ENCODE assay signal across 9 mouse cellular contexts in genomic region chr5:146691745-146692144, GRCm38 (mm10).
A peak's percentile ranks its signal among the peaks of the same experiment; 100 is the strongest.
DNase-seq lines count a peak whose midpoint lies in the region; ATAC-seq and TF ChIP-seq lines count a peak whose summit lies in the region.
"Had no signal": no experiment of that assay in that cellular context is flagged by ENCODE, and none has a peak within 500 bp of the region (broad histone marks: within the 10 kb centered on the region; RNA-seq: fewer than 3 reads in every experiment).

No protein-coding gene starts in this region.

- 0 out of 2 replicates have a peak, but pooled peaks have one; percentile 5 for ATAC-seq in kidney, embryonic 15.5 days (replicated peaks; ENCODE audit: low FRiP score)
- ATAC-seq in erythroblast, adult 5-6 weeks (replicated peaks; ENCODE audit: low FRiP score, poor library complexity, severe bottlenecking) = peak; percentile 59
- ATAC-seq in liver, postnatal 0 days = peak; percentile 5; the same call in 1 of the 2 replicates

- peak overlapping the region; percentile 85 for H3K27ac ChIP-seq in kidney, embryonic 15.5 days
- no peak overlapping the region for H3K27ac ChIP-seq in ES-E14 (ENCODE audit: insufficient read depth, low read depth, low read length, poor library complexity, severe bottlenecking)
- peak overlapping the region; percentile 81 for H3K27ac ChIP-seq in liver, postnatal 0 days (ENCODE audit: low read depth)
- H3K27ac ChIP-seq: hindbrain, embryonic 12.5 days; limb, embryonic 13.5 days had no signal

- H3K4me3 ChIP-seq in kidney, embryonic 15.5 days (replicated peaks) = no peak overlapping the region
- no peak overlapping the region for H3K4me3 ChIP-seq in ES-E14 (ENCODE audit: insufficient read depth in 1 of 2, low read depth in 1 of 2, low read length in 2 of 2, poor library complexity in 1 of 2, severe bottlenecking in 1 of 2)
- H3K4me3 ChIP-seq in liver, postnatal 0 days (ENCODE audit: low read depth, low read length) = no peak overlapping the region
- H3K4me3 ChIP-seq: hindbrain, embryonic 12.5 days; limb, embryonic 13.5 days had no signal

- H3K9ac ChIP-seq in kidney, embryonic 15.5 days = no peak overlapping the region
- no peak overlapping the region for H3K9ac ChIP-seq in ES-E14 (ENCODE audit: insufficient read depth, low read depth, low read length, poor library complexity, severe bottlenecking)
- peak overlapping the region; percentile 37; the same call in 1 of the 2 replicates for H3K9ac ChIP-seq in liver, postnatal 0 days (replicated peaks)
- H3K9ac ChIP-seq: hindbrain, embryonic 12.5 days; limb, embryonic 13.5 days had no signal

- peaks cover 40% of the 10 kb centered on the region for H3K4me1 ChIP-seq in kidney, embryonic 15.5 days
- H3K4me1 ChIP-seq in ES-E14 (ENCODE audit: control insufficient read depth in 2 of 2, insufficient read depth in 2 of 2, low read length in 2 of 2, poor library complexity in 1 of 2) = 0 out of 4 replicates have a peak, but pooled peaks cover 0 to 4% of the 10 kb centered on the region in 2 experiments
- peaks cover 40% of the 10 kb centered on the region for H3K4me1 ChIP-seq in liver, postnatal 0 days (ENCODE audit: insufficient read depth)

- DNase-seq in kidney, adult 8-10 months = no peak
- peak; percentile 36 for DNase-seq in ES-E14 (ENCODE audit: low read depth, low spot score)
- DNase-seq in liver, postnatal 0 days = peak; percentile 66
- no peak for DNase-seq in adrenal gland, adult (ENCODE audit: inconsistent age in 2 of 2, low spot score in 1 of 2)
- DNase-seq in layer of hippocampus, postnatal 36 days = no peak

- no peak overlapping the region for H3K4me2 ChIP-seq in kidney, embryonic 15.5 days
- H3K4me2 ChIP-seq in liver, postnatal 0 days (ENCODE audit: low read depth, low read length) = 0 out of 2 replicates have a peak overlapping the region, but pooled peaks have one; percentile 55
- H3K4me2 ChIP-seq: hindbrain, embryonic 12.5 days; limb, embryonic 13.5 days had no signal

- H3K36me3 ChIP-seq in kidney, embryonic 15.5 days = no peaks in the 10 kb centered on the region
- no peaks in the 10 kb centered on the region for H3K36me3 ChIP-seq in ES-E14 (ENCODE audit: control insufficient read depth, insufficient read depth, low read length, poor library complexity, severe bottlenecking)
- H3K36me3 ChIP-seq in liver, postnatal 0 days (replicated peaks; ENCODE audit: insufficient read depth, low read length) = no peaks in the 10 kb centered on the region
- H3K36me3 ChIP-seq: hindbrain, embryonic 12.5 days; limb, embryonic 13.5 days had no signal

- TF ChIP-seq CTCF in liver, postnatal 0 days (IDR thresholded peaks at IDR 0.05; ENCODE audit: low read depth) = peak; percentile 61

- H3K27me3 ChIP-seq in kidney, embryonic 15.5 days = no peaks in the 10 kb centered on the region
- no peaks in the 10 kb centered on the region for H3K27me3 ChIP-seq in liver, postnatal 0 days (ENCODE audit: insufficient read depth, low read length)

- no peak for TF ChIP-seq EP300 in liver, postnatal 0 days (IDR thresholded peaks at IDR 0.05; ENCODE audit: low read depth)

- in situ Hi-C loops in ES-E14 (cut with MboI; ENCODE audit: low sequenced_read_pairs in 2 of 2, unreplicated experiment in 2 of 2) = loop anchor here in 1 of 2 experiments (10.0 kb wide), 1 partner anchor 133 kb away; no protein-coding TSS in a partner anchor

- WGBS in kidney, embryonic 15.5 days = 63% methylated on average over 8 of the region's 8 CpGs
- 41% methylated on average over 8 of the region's 8 CpGs for WGBS in liver, postnatal 0 days (ENCODE audit: insufficient replicate concordance)

- no peaks in the 10 kb centered on the region for H3K9me3 ChIP-seq in kidney, embryonic 15.5 days (replicated peaks)
- no peaks in the 10 kb centered on the region for H3K9me3 ChIP-seq in ES-E14 (ENCODE audit: control insufficient read depth, insufficient read depth, low read depth, low read length)
- no peaks in the 10 kb centered on the region for H3K9me3 ChIP-seq in liver, postnatal 0 days (ENCODE audit: low read length)
- H3K9me3 ChIP-seq: hindbrain, embryonic 12.5 days; limb, embryonic 13.5 days had no signal

TF ChIP-seq in ES-E14, 5 proteins besides CTCF, POLR2A, EP300 and RAD21:
- no peak for TF ChIP-seq HCFC1 (IDR thresholded peaks at IDR 0.05; ENCODE audit: borderline replicate concordance, insufficient read depth, low read length)
- no peak for TF ChIP-seq ZC3H11A (IDR thresholded peaks at IDR 0.05; ENCODE audit: borderline replicate concordance, low read depth, low read length)
- no peak for TF ChIP-seq CHD2 (IDR thresholded peaks at IDR 0.05; ENCODE audit: low read depth, low read length)
- TF ChIP-seq ZNF384 (IDR thresholded peaks at IDR 0.05; ENCODE audit: low read depth, low read length) = no peak
- no peak for TF ChIP-seq MAFK (IDR thresholded peaks at IDR 0.05; ENCODE audit: insufficient read depth, low read depth, low read length)

Comparison
In these comparisons a context has a peak if more than half of its experiments do, and no peak if none do; other contexts are left out.
1. ATAC-seq: peak in every context shown above with its lines; median percentile 59 in erythroblast, adult 5-6 weeks; 5 in kidney, embryonic 15.5 days; 5 in liver, postnatal 0 days.
2. DNase-seq: peak in ES-E14 (single experiment) and liver, postnatal 0 days (single experiment); none in kidney, adult 8-10 months (0 of 2), adrenal gland, adult (0 of 2) and layer of hippocampus, postnatal 36 days (0 of 2).